Mouse (Mus musculus): ENCODE measurements around the gene Gm8229.
"Not testable (repeated sequence)": the region's sequence is repeated elsewhere in the genome, so short reads cannot be mapped to it uniquely, and the experiment has no call there.

Gm8229 gene

DNA sequence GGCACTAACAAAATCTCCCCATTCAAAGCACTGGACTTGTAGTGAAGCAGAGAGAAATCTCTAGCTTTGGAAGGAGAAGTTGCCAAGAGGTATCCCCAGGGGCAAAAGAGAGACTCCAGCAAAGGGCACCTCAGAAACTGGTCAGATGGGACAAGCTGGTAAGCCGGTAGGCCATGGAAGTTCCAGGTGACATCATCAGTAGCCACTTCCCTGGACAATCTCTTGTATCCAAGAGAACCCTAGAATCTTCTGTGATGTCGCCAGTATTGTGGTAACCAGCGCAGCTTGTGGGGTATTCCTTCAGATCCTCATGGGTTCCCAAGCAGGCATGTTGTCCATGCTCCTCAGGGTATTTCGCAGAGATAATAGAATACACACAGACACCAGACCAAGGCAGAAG lies at the start of gene Gm8229:
Gene Gm8229, plus strand, starts transcription at position 301 of the 400 bp plus-strand sequence.
- not testable (repeated sequence) for DNase-seq (ENCODE audit: low read depth, low spot score)

DNA sequence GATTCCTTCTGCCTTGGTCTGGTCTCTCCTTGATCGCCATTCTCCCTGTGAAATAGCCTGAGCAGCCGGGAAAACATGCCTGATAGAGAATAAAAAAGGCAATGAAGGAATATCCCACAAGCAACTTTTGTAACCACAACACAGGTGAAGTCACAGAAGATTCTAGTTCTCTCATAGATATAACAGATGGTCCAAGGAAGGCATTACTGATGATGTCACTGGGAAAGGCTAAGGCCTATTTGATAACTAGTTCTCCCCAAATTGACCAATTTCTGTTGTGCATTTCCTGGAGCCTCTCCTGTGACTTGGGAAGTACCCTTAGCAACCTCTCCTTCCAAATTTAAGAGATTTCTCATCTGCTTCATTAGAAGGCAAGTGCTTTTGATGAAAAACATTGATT lies 26.7 kb upstream of the Gm8229 start, which contains the start of gene Gm5930:
Gene Gm5930, minus strand, starts transcription at position 101 of the 400 bp plus-strand sequence.
- DNase-seq (ENCODE audit: low read depth, low spot score): not testable (repeated sequence)

DNA sequence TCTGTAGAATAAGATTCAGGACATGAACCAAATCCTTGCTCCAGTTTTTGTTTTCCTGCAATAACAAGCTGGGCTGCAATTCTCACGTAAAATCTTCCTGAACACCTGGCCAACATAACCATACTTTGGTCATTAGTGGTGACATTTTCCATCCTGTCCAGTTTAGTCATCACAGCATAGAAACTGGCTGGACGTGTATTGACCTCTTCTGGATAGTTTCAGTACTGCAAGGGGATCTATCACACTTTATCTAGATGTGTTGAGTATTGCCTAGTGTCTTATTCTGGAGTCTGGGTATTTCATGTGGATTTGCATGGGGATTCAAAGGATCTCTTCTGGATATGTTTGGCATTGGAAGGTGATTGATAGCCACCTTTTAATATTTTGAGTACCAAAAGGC lies 3.7 kb upstream of the Gm8229 start:
- DNase-seq (ENCODE audit: low read depth, low spot score): not testable (repeated sequence)

DNA sequence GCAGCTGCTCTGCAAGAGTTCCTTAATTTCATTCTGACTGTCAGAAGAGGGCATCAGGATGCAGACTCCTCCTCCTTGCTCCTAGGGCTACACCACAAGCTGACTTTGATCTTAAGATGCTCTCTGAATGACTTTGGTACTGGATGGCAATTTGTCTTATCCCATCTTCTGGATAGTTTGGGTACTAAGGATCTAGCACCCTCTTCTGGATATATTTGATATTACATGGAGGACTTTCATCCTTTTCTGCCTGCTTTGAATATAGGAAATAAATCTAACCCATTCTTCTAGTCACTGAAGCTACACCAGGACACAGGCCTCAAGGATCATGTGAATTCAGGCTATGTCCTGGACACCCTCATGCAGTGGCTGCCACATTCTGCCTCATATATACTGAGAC lies 2.9 kb upstream of the Gm8229 start:
- DNase-seq (ENCODE audit: low read depth, low spot score): not testable (repeated sequence)

DNA sequence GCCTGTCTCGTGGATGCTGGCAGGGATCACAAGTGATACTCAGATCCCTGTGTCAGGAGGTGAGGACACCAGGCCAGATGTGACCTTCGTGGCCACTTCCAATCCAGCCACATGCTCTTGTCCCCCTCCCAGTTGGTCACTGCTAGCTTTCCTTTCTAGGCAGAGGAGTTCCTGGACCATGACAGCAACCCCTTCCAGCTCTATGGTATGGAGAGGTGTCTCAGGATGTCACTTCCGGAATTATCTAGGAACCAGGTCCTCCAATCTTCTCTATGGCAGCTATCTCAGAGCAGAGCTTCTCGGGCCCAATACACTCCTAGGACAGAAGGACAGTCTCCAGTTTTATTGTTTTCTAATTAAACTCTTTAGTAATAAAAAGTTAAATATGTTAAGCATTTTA lies 19.1 kb downstream of the Gm8229 start:
- not testable (repeated sequence) for DNase-seq (ENCODE audit: low read depth, low spot score)

DNA sequence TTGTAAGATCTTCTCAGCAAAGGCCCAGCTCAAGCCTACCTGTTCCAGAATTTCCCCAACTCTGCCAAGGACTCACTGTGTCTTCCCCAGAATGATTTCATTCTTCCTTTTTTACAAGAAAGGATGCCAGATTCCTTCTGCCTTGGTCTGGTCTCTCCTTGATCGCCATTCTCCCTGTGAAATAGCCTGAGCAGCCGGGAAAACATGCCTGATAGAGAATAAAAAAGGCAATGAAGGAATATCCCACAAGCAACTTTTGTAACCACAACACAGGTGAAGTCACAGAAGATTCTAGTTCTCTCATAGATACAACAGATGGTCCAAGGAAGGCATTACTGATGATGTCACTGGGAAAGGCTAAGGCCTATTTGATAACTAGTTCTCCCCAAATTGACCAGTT lies 45.4 kb downstream of the Gm8229 start, which contains the start of gene Gm3371:
Gene Gm3371, minus strand, starts transcription at position 101 of the 400 bp plus-strand sequence.
- not testable (repeated sequence) for DNase-seq (ENCODE audit: low read depth, low spot score)
